Mouse (Mus musculus) right cerebral cortex, postnatal 10 days (tissue): ENCODE measurements at regions not wholly inside any gene's neighbourhood (a gene's known extent, or its start where the extent isn't known, plus 50 kb on each side); places are given as distances from the start of the nearest gene placed in this dataset.
A peak's percentile ranks its signal among the peaks of the same experiment; 100 is the strongest.

ENCODE experiments used
- DNase-seq, 2 experiments: peaks; one replicate each; pipeline ENCODE4 v3.0.0; 2021; ENCODE audit warnings: low spot score in 2 of 2

- peak; percentile 27 to 65 for DNase-seq
Measured at GRCm38 (mm10) chr15:17715584-17715983, 987.0 kb downstream of the Cdh9 start.

DNA sequence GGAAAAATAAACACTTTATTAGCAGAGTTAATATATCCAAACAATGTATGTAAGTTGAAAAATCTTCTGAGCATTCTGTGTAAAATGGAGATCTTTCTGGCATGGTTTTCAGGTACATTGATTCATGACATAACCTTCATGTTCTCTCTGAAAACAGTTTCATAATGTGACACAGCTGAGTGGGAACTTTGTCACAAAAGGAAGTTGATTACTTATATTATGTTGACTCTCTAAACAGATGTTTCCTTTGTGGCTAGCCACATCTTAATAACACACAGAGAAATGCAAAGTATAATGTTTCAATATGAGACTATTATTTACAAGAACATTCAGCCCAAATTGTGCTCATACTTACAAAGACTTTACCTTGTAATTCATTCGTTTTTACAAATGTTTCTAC lies 1002.1 kb downstream of the Cdh9 start:
- no peak for DNase-seq

- no peak for DNase-seq
Measured at GRCm38 (mm10) chr15:17770225-17770677, 1041.7 kb downstream of the Cdh9 start.

DNA sequence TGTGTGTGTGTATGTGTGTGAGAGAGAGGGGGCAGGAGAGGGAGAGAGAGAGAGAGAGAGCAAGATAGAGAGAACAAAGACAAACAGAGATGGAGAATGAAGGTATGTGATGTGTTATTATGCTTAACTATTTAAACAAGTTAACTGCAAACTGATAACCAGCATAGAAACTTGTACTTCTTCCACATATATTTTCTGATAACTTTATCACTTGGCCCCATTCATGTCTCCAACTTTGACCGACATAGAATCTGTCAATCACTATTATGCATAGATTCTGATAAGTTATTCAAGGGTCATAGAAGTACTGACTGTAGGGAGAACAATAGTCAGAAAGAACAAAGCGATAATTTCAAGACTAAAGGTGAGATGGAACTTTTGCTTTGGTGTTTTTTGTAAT lies 1039.0 kb upstream of the Cdh10 start:
- no peak for DNase-seq

- DNase-seq = no peak
Measured at GRCm38 (mm10) chr15:17783368-17783767, 1035.4 kb upstream of the Cdh10 start.

- DNase-seq = no peak
Measured at GRCm38 (mm10) chr15:17797516-17797915, 1021.2 kb upstream of the Cdh10 start.

GRCm38 (mm10) chr15:17801424-17801823 lies 1017.3 kb upstream of the Cdh10 start:
- peak in 1 of 2 experiments; percentile 17 for DNase-seq

DNA sequence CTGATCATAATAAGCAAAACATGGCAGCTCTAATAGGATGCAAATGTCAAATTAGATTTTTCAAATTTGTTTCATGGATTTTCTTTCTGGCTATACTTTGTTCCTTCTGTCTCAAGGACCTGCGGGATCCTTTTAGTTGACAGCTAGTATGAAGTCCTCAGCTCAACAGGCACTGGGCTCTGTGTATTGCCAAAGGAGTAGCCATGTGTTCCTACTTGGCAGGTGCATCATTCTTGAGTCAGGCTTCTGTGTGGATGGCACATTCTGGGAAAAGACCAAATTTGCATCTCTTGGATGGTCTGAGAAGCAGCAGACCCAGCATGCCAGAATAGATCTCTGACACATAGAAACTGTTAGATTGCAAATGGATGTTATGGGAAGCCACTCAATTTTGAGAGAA lies 1015.6 kb upstream of the Cdh10 start:
- DNase-seq = peak; percentile 24 to 42

- DNase-seq = no peak
Measured at GRCm38 (mm10) chr15:17830376-17830775, 988.4 kb upstream of the Cdh10 start.

DNA sequence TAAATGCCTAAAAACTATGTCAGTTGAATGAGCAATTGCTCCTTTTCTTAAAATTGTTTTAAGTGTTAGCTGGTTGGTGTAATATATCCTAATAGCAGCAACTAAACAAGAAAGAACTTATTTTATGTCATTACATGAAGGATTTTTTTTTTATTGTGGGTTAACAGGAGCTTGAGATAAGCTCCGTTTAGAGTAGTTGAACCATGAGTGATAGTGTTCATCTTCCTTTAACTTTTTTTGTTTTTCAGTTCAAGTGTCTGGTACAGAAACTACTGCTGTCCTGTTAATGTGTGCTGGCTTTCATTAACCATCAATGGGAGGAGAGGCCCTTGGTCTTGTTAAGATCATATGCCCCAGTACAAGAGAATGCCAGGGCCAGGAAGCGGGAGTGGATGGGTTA lies 986.8 kb upstream of the Cdh10 start:
- DNase-seq = no peak

DNA sequence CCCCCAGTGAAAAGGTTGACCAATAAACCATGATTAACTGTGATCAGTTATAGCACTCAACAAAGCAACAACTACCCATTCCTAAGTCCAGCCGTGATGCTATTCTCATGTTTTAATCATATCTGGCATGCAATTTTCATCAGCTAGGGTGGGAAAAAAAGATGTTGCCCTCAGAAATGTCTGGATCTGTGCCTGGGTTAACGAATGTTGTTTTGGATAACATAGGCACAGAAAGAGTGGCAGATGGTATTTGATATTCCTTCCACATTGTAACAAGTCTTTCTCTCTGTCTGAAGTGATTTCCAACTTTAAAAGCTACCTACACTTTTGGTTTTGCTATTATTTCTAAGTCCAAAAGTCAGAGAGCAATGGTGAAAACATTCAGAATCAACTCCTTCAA lies 938.6 kb upstream of the Cdh10 start:
- DNase-seq = no peak

GRCm38 (mm10) chr15:17889309-17889708 lies 929.4 kb upstream of the Cdh10 start:
- peak; percentile 19 to 49 for DNase-seq

DNA sequence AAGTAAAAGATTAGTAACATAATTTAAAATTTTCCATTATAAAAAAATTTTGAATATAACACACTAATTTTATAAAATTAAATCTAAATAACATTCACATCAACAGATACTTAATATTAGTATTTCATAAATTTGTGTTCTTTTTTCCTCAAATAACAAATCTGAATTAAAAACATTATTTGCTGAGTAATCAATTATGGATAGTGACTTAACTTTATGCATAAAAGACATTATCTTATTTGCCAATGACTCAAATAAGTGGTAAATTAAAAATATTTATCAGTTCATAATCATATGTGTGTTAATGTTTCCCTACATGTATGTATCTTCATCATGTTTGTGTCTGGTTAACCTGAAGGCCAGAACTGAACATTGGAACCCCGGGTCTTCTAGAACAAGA lies 918.7 kb upstream of the Cdh10 start:
- DNase-seq = no peak

- DNase-seq = no peak
Measured at GRCm38 (mm10) chr15:17912241-17912640, 906.5 kb upstream of the Cdh10 start.

DNA sequence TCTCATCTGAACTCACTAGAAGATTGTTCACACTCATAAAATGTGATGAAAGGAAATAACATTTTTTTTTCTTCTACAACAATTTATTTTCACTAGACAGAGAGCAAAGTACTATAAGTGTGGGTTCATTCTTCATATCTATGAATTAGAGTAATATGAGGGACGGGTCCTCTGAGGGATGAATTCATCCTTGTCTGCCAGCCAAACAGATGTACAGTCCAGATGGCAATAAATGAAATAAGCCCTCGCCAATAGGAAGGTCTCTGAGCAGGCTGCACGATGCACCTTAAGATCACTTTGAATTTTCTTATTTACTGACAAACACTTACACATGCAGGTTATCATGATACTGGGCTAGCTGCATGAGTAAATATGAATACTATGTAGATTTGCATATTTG lies 886.2 kb upstream of the Cdh10 start:
- DNase-seq = no peak

GRCm38 (mm10) chr15:17933875-17934274 lies 884.9 kb upstream of the Cdh10 start:
- DNase-seq = no peak

- DNase-seq = no peak
Measured at GRCm38 (mm10) chr15:17935473-17935872, 883.3 kb upstream of the Cdh10 start.

GRCm38 (mm10) chr15:17962778-17963177 lies 856.0 kb upstream of the Cdh10 start:
- no peak for DNase-seq

- no peak for DNase-seq
Measured at GRCm38 (mm10) chr15:17963240-17964209, 855.2 kb upstream of the Cdh10 start.

- no peak for DNase-seq
Measured at GRCm38 (mm10) chr15:17987763-17988162, 831.0 kb upstream of the Cdh10 start.

DNA sequence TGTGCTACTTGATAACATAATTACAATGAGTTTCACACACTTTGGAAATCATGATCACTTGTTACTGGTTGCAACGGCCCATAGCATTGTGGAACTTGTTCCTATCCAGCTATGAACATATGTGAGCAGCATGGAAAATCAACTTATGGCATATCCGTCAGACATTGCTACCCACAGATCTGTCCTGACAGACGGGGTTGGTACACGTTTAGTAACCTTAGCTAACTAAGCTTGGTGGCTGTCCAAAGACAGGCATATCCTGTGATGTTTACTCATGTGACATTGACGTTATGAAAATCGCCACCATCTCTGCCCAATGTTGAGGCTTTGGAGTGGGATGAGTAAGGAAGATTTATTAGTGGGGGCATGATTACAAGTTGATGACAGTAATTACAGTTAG lies 786.1 kb upstream of the Cdh10 start:
- no peak for DNase-seq

DNA sequence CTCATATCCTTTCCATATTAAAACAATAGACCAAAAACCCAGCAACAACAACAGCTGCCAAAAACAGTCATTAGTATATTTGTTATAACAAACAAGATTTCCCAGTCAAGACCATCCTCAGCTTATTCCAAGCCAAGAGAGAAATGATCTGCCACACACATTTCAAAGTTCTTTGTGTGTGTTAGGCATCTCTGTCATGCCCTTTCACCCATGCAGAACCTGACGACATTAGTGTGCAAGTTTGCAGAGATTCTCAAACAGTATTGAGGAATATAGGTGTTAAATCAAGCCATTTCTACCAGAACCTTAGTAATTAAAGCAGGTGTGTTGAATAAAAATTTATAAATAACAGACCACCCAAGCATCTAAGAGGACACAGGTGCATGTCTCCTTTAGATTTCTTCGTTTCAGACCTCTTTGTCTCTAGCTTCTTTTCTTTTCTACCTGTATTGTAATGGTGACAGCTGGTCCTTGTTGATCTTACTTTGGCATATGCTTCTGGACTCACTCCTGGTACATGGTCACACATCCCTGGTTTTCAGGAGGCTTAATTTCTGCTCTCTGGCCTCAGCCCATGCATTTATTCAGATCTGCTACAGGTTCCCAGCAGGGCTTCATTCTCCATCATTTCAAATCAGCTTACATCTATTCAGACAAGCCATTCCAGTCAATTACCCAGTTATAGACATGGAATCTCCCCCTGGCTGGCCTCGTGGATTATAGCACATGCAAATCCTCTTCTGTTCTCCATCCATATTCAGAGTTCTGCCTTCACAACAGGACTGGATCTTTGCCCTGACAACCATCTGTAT lies 766.3 kb upstream of the Cdh10 start:
- DNase-seq = no peak

- peak in 1 of 2 experiments; percentile 33 for DNase-seq
Measured at GRCm38 (mm10) chr15:18065515-18065914, 753.2 kb upstream of the Cdh10 start.
